Mouse (Mus musculus): ENCODE measurements around the gene Ssb.
A peak's percentile ranks its signal among the peaks of the same experiment; 100 is the strongest.
"Not testable (repeated sequence)": the region's sequence is repeated elsewhere in the genome, so short reads cannot be mapped to it uniquely, and the experiment has no call there.

Ssb gene

GRCm38 (mm10) chr2:69862117-69862657, 825 bp downstream of the Ssb start:
- DNase-seq (ENCODE audit: extremely low spot score, low spot score), result no peak

- DNase-seq (ENCODE audit: extremely low spot score, low spot score), result no peak
These were observed 22.6 kb downstream of the Ssb start for GRCm38 (mm10) chr2:69883990-69884391.

- no peak for DNase-seq (ENCODE audit: extremely low spot score, low spot score)
These were observed 23.2 kb downstream of the Ssb start for GRCm38 (mm10) chr2:69884581-69884980.

GRCm38 (mm10) chr2:69885050-69885449, 23.7 kb downstream of the Ssb start:
- DNase-seq (ENCODE audit: extremely low spot score, low spot score), result no peak

GRCm38 (mm10) chr2:69885451-69886305, 24.3 kb downstream of the Ssb start, which contains the start of gene Mettl5:
Gene Mettl5 (minus strand): TSS chr2:69885615.
- peak; percentile 86 for DNase-seq (ENCODE audit: extremely low spot score, low spot score)

DNA sequence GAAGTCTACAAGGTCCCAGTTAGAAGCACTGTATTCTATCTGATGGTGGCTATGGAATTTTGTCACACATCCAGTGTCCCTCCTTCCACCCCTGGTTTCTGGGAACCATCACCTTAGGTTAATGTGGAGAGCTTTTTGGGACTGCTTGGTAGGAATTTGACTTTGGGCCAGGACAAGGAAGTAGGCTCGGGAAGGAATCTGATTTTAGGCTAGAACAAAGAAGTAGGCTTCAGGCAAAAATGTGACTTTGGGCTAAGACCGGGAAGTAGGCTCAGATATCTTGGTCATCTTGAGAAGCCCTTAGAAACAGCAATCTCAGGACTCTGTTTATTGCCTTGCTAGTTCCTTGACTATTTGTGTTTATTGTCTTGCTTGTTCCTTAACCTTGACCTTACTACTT, 27.6 kb downstream of the Ssb start:
- no peak for DNase-seq (ENCODE audit: extremely low spot score, low spot score)

GRCm38 (mm10) chr2:69890843-69891242, 29.5 kb downstream of the Ssb start:
- DNase-seq (ENCODE audit: extremely low spot score, low spot score), result no peak

GRCm38 (mm10) chr2:69893145-69893544, 31.8 kb downstream of the Ssb start:
- no peak for DNase-seq (ENCODE audit: extremely low spot score, low spot score)

GRCm38 (mm10) chr2:69893891-69894290, 32.5 kb downstream of the Ssb start:
- DNase-seq (ENCODE audit: extremely low spot score, low spot score), result no peak

DNA sequence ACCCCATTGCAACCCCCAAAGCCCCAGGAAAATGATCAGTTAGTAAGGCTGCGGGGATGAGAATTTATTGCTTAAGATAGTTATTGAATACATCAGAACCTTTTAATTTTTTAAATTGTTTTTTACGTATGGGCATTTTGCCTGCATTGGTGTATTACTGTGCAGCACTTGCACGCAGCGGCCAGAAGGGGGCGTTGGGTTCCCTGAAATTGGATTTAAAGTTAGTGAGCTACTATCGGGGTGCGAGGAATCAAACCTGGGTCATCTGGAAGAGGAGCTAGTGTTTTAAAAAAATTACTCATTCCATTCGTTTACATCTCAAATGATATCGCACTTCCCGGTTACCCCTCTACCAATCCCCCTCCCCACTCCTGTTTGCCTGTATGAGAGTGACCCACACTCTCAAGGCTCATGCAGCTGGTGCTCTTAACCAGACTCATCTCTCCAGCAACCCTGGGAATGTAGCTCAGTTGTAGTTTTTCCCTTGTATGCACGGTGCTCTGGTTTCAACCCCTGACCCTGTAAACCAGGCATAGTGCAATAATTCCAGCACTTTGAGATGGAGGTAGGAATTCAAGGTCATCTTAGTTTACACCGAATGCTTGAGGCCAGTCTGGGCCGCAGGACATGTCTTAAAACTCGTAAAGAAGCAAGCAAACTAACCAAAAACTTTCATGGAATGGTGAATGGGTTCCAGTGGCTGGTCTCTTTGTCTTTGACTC, 34.3 kb downstream of the Ssb start:
- no peak for DNase-seq (ENCODE audit: extremely low spot score, low spot score)

- DNase-seq (ENCODE audit: extremely low spot score, low spot score), result no peak
These were observed 34.8 kb downstream of the Ssb start for GRCm38 (mm10) chr2:69896224-69896581.

GRCm38 (mm10) chr2:69897039-69897617, 35.8 kb downstream of the Ssb start, which contains the start of gene Ubr3:
Gene Ubr3 (plus strand): TSS chr2:69897246.
- DNase-seq (ENCODE audit: extremely low spot score, low spot score), result peak; percentile 97

DNA sequence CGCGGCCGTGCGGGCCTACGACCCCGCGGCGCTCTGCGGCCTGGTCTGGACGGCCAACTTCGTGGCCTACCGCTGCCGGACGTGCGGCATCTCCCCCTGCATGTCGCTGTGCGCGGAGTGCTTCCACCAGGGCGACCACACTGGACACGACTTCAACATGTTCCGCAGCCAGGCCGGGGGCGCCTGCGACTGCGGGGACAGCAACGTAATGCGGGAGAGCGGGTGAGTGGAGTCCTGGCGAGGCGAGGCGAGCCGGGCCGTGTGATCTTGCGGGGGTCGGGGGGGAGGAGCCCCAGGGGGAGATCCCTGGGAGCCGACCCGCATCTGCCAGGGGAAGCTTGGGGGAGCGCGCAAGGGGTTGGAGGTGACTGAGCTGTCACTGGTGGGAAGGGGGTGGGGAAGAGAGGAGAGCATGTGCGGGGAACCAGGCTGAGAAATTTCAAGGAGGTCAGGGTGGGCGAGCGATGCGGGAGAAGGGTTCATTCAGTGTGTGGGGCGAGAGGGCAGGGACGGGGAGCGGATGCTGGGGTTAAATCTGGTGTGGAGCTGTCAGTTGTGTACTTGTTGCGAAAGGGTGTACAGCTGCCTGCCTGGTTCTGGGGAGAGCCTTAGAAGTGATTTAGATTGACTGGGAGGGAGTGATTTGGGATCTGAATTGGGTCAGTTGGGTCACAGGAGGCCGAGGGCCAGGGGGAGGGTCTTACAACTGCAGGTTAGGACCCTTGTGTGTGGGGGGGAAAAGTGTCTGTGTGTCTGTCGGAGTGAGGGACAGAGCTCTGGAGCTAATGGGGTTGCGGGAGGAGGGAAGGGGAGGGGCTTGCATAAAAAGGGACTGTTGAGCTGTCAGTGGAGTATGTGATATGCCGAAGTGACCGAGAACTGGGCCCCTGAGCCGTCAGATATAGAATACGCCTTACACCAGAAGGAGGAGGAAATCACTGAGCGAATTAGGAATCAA, 36.5 kb downstream of the Ssb start:
- DNase-seq (ENCODE audit: extremely low spot score, low spot score), result peak; percentile 74

- DNase-seq (ENCODE audit: extremely low spot score, low spot score), result no peak
These were observed 42.2 kb downstream of the Ssb start for GRCm38 (mm10) chr2:69903541-69903940.

DNA sequence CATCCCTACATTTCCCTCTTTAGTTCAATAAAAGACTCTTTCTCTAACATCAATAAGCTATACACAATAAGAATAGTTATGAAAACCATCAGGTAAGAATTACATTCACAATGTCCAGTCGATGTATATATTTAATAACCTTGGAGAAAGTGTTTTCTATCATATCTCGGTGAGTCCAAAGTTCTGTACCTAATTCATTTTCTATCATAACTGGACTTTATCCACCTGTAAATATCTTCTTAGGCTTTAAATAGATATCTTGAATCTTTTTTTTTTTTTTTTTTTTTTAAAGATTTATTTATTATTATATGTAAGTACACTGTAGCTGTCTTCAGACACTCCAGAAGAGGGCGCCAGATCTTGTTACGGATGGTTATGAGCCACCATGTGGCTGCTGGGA, 46.0 kb downstream of the Ssb start:
- not testable (repeated sequence) for DNase-seq (ENCODE audit: extremely low spot score, low spot score)

DNA sequence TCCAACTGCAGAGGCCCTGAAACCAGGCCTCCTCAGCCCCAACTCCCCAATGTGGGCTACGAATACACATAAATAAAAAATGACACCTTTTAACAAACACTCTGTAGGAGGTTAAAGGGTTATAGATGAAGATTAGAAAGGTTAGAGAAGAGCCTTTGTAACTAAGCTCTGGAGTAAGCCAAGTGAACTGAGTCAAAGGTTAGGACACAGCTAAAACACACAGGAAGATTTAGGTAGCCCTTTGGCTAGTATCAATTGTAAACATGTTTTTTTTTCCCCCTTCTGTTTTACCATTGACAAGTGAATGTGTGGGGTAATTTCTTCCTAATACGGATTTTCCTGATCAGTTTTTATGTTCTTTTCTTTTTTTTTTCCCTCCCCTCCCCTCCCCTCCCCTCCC, 51.4 kb downstream of the Ssb start:
- no peak for DNase-seq (ENCODE audit: extremely low spot score, low spot score)

- DNase-seq (ENCODE audit: extremely low spot score, low spot score), result no peak
These were observed 55.9 kb downstream of the Ssb start for GRCm38 (mm10) chr2:69917301-69917700.
